Mouse (Mus musculus): ENCODE results near the gene Tmem179.

DNA sequence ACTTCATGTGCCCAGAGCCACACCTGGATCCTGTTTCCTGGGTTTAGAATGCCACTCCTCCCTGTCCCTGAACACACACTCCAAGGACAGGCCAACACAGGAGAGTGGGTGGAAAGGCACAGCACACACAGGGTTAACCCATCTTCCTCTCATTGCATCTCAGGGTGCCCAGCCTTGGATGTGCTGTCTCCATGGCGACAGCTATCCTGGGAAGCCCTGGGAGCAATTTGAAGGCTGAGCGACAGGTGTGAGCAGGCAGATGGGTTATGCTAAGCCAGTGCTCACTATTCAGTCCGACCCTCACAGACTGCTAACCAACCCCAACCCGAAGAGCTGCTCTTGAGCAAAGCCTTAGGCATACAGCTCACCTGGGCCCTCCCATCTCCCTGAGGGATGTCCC, 9.3 kb downstream of the Tmem179 start:
- TF ChIP-seq CTCF (IDR thresholded peaks at IDR 0.05; ENCODE audit: low read depth, low read length) (no peak), EP300 (IDR thresholded peaks at IDR 0.05; ENCODE audit: insufficient read depth, low read depth, low read length) (no peak), POLR2A (IDR thresholded peaks at IDR 0.05; ENCODE audit: insufficient read depth, low read length) (no peak)

Data from ES-Bruce4 (cell line).